Mouse (Mus musculus) embryonic facial prominence, embryonic 11.5 days (tissue): ENCODE measurements at regions not wholly inside any gene's neighbourhood (a gene's known extent, or its start where the extent isn't known, plus 50 kb on each side); places are given as distances from the start of the nearest gene placed in this dataset.
A peak's percentile ranks its signal among the peaks of the same experiment; 100 is the strongest.

ENCODE experiments used
- ATAC-seq: fragments of 200-750 bp; cut with Nextera tagmentation; replicated peaks from 2 replicates; pipeline ENCODE4 v1.8.0; 2017; ENCODE audit warnings: low read depth; ENCODE audit not compliant: insufficient number of reproducible peaks, low FRiP score, low TSS enrichment
- DNase-seq: peaks from one replicate; pipeline ENCODE4 v3.0.0-alpha.2; 2015; ENCODE audit warnings: low spot score
- H3K27ac ChIP-seq: fragments of 300-500 bp; sonication (generic); replicated peaks from 2 replicates; pipeline ENCODE4 v1.5.1; 2014; ENCODE audit warnings: mild to moderate bottlenecking, low read depth, low read length, control low read depth
- H3K27me3 ChIP-seq: fragments of 300-500 bp; sonication (generic); 2 replicates; pipeline ENCODE4 v1.6.1; 2014; ENCODE audit warnings: mild to moderate bottlenecking, low read length, moderate library complexity, mixed read lengths; ENCODE audit not compliant: control insufficient read depth, insufficient read depth
- H3K36me3 ChIP-seq: fragments of 300-500 bp; sonication (generic); replicated peaks from 2 replicates; pipeline ENCODE4 v1.6.1; 2014; ENCODE audit warnings: low read depth, mild to moderate bottlenecking, low read length, moderate library complexity, mixed read lengths; ENCODE audit not compliant: control insufficient read depth, insufficient read depth
- H3K4me1 ChIP-seq: fragments of 300-500 bp; sonication (generic); 2 replicates; pipeline ENCODE4 v1.6.1; 2014; ENCODE audit warnings: low read length, mixed read lengths; ENCODE audit not compliant: control insufficient read depth, insufficient read depth
- H3K4me2 ChIP-seq: fragments of 300-500 bp; sonication (generic); 2 replicates; pipeline ENCODE4 v1.6.1; 2014; ENCODE audit warnings: low read depth, mild to moderate bottlenecking, control low read depth, low read length, moderate library complexity
- H3K4me3 ChIP-seq: fragments of 300-500 bp; sonication (generic); 2 replicates; pipeline ENCODE4 v1.5.1; 2014; ENCODE audit warnings: low read depth, low read length, control low read depth
- H3K9ac ChIP-seq: fragments of 300-500 bp; sonication (generic); replicated peaks from 2 replicates; pipeline ENCODE4 v1.6.1; 2014; ENCODE audit warnings: mild to moderate bottlenecking, control low read depth, low read length
- H3K9me3 ChIP-seq: fragments of 300-500 bp; sonication (generic); replicated peaks from 2 replicates; pipeline ENCODE4 v1.6.1; 2016; ENCODE audit warnings: mild to moderate bottlenecking, low read length, inconsistent platforms, mixed read lengths; ENCODE audit not compliant: control insufficient read depth
- WGBS: fragments of 180-500 bp; shearing (Covaris S2); extraction: QIAGEN DNeasy Blood & Tissue Kit; methylation state at CpG from one replicate; pipeline ENCODE4 v1.1.7; 2014; 5-methylcytosine and 5-hydroxymethylcytosine counted together

- Histone ChIP-seq H3K4me1 (peaks cover 3% of the 10 kb centered on the region; the same call in 1 of the 2 replicates), H3K36me3 (no peaks in the 10 kb centered on the region), H3K4me3 (no peak overlapping the region), H3K27ac (0 out of 2 replicates have a peak overlapping the region, but pooled peaks have one; percentile 0), H3K27me3 (no peaks in the 10 kb centered on the region), H3K9me3 (no peaks in the 10 kb centered on the region), H3K4me2 (no peak overlapping the region), H3K9ac (no peak overlapping the region)
- DNase-seq (peak; percentile 36), ATAC-seq (no peak)
- WGBS, result 56% methylated on average over 24 of the region's 24 CpGs
Measured at GRCm38 (mm10) chr8:91747174-91747859, 54.5 kb downstream of the Irx3 start.

GRCm38 (mm10) chr8:91724646-91725045, 77.2 kb downstream of the Irx3 start:
- H3K27ac ChIP-seq, result no peak overlapping the region
- no peak overlapping the region for H3K4me3 ChIP-seq
- ATAC-seq (no peak), DNase-seq (no peak)
- no peaks in the 10 kb centered on the region for H3K9me3 ChIP-seq
- no peak overlapping the region for H3K9ac ChIP-seq
- no peaks in the 10 kb centered on the region for H3K27me3 ChIP-seq
- H3K4me1 ChIP-seq, result no peaks in the 10 kb centered on the region
- no peaks in the 10 kb centered on the region for H3K36me3 ChIP-seq
- WGBS, result 67% methylated on average over 2 of the region's 2 CpGs
- H3K4me2 ChIP-seq, result no peak overlapping the region
